ENCODE assay signal across 13 mouse cellular contexts in the genomic region with DNA sequence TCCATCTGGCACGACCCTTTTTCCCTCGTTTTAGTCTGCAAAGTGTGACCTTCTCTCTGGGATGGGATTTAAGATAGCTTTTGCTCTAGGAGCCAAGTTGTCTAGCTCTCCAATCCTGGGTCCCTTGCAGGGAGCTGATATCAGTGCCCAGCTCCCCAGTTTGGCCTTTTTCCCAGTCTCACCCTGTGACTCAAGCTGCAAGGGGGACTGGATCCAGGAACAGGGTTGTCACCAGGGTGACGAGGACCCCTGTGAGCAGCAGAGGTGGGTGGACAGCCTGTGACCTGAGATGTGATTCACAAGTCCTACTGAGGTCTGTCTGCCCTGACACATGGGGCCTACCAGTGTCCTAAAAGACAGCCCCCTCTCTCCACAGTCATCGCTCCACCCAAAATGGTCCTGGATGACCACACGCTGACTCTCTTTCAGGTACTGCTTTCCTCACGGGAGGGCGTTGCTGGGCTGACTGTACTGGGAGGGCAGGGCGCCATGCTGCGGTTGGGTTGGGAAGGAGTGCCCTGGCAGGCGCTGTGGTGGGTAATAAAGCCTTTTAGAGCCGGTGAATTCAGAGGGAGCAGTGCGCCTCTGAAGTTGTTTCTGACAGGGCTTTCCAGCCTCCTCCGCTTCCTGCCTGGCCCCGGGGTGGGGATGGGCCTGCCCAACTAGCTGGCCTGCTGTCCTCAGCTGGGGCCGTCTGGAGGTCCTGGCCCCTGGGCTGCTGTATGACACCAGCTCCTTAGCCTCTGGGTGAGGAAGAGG. TPM values are rescaled to one million over a fixed set of nuclear protein-coding genes. Genes with fewer than 3 reads are reported as not detected.
DNase-seq lines count a peak whose midpoint lies in the region; ATAC-seq and TF ChIP-seq lines count a peak whose summit lies in the region.
"Had no signal": no experiment of that assay in that cellular context is flagged by ENCODE, and none has a peak within 500 bp of the region (broad histone marks: within the 10 kb centered on the region; RNA-seq: fewer than 3 reads in every experiment).

No protein-coding gene starts in this region.

- H3K27ac ChIP-seq in heart, embryonic 11.5 days (ENCODE audit: low read depth, low read length) = peak overlapping the region; percentile 75
- peak overlapping the region; percentile 77 for H3K27ac ChIP-seq in limb, embryonic 13.5 days
- H3K27ac ChIP-seq in thymus, adult 2 months (ENCODE audit: control insufficient read depth, insufficient read depth, low read length) = no peak overlapping the region

- no peaks in the 10 kb centered on the region for H3K27me3 ChIP-seq in heart, embryonic 11.5 days (ENCODE audit: control insufficient read depth, insufficient read depth, low read length)
- no peaks in the 10 kb centered on the region for H3K27me3 ChIP-seq in limb, embryonic 13.5 days
- H3K27me3 ChIP-seq in thymus, adult 2 months (ENCODE audit: control insufficient read depth, insufficient read depth, low read length) = no peaks in the 10 kb centered on the region

- peaks cover 45% of the 10 kb centered on the region for H3K4me1 ChIP-seq in heart, embryonic 11.5 days (ENCODE audit: control insufficient read depth, insufficient read depth, low read length)
- H3K4me1 ChIP-seq in limb, embryonic 13.5 days = peaks cover 59% of the 10 kb centered on the region
- H3K4me1 ChIP-seq in thymus, adult 2 months (replicated peaks; ENCODE audit: control insufficient read depth, insufficient read depth, low read length) = no peaks in the 10 kb centered on the region

- H3K9ac ChIP-seq in heart, embryonic 11.5 days (ENCODE audit: low read depth, low read length) = peak overlapping the region; percentile 59
- peak overlapping the region; percentile 50 for H3K9ac ChIP-seq in limb, embryonic 13.5 days

- no peak for TF ChIP-seq CTCF in thymus, adult 2 months (IDR thresholded peaks at IDR 0.05; ENCODE audit: borderline replicate concordance, control insufficient read depth, extremely low read depth, insufficient read depth, low read length, poor library complexity)

- ATAC-seq in heart, embryonic 11.5 days (replicated peaks; ENCODE audit: insufficient number of reproducible peaks, low FRiP score, low TSS enrichment) = no peak
- ATAC-seq in limb, embryonic 13.5 days (ENCODE audit: low FRiP score, low read depth) = no peak
- no peak for ATAC-seq in megakaryocyte, adult 5-6 weeks (ENCODE audit: poor library complexity, severe bottlenecking)

- H3K36me3 ChIP-seq in heart, embryonic 11.5 days (ENCODE audit: control insufficient read depth, insufficient read depth, low read length) = no peaks in the 10 kb centered on the region; the same call in 1 of the 2 replicates
- H3K36me3 ChIP-seq in limb, embryonic 13.5 days = peaks cover 42% of the 10 kb centered on the region
- H3K36me3 ChIP-seq in thymus, adult 2 months (ENCODE audit: control insufficient read depth, insufficient read depth, low read length) = peaks cover 7% of the 10 kb centered on the region

- no peak for DNase-seq in heart, postnatal 36 days
- DNase-seq in 3134 (ENCODE audit: extremely low read depth, insufficient read length, low spot score) = peak; percentile 92
- peak; percentile 39 for DNase-seq in brain, adult 2 months (ENCODE audit: low read depth, low spot score)
- no peak for DNase-seq in c-Kit-positive CD71-positive TER-119-positive erythroid progenitor cells, embryonic 14.5 days (ENCODE audit: low spot score)
- no peak for DNase-seq in thymus, adult 2 months
- DNase-seq: cerebellum, adult 9-10 months; kidney, adult 9 months; thymus, postnatal 4 days had no signal

- no peak for TF ChIP-seq POLR2A in thymus, adult 2 months (IDR thresholded peaks at IDR 0.05; ENCODE audit: control insufficient read depth, extremely low read depth, insufficient read depth, low read length, poor library complexity)

- H3K4me3 ChIP-seq in heart, embryonic 11.5 days (ENCODE audit: low read depth, low read length) = no peak overlapping the region
- no peak overlapping the region for H3K4me3 ChIP-seq in limb, embryonic 13.5 days
- H3K4me3 ChIP-seq in thymus, adult 2 months (ENCODE audit: control insufficient read depth, insufficient read depth, low read length) = no peak overlapping the region
- H3K4me3 ChIP-seq: myocyte had no signal

- intact Hi-C loops in heart, postnatal 36 days (cut with DNase I) = no loop called here

- 41% methylated on average over 15 of the region's 15 CpGs for whole genome bisulfite sequencing in heart, embryonic 11.5 days (ENCODE audit: insufficient replicate concordance)
- WGBS in limb, embryonic 13.5 days = 19% methylated on average over 15 of the region's 15 CpGs
- WGBS in thymus, adult 2 months = 94% methylated on average over 15 of the region's 15 CpGs

- H3K9me3 ChIP-seq in heart, embryonic 11.5 days (replicated peaks; ENCODE audit: control insufficient read depth, low read length) = no peaks in the 10 kb centered on the region
- H3K9me3 ChIP-seq in limb, embryonic 13.5 days = no peaks in the 10 kb centered on the region

- peak overlapping the region; percentile 49; the same call in 1 of the 2 replicates for H3K4me2 ChIP-seq in heart, embryonic 11.5 days
- no peak overlapping the region; the same call in 1 of the 2 replicates for H3K4me2 ChIP-seq in limb, embryonic 13.5 days (replicated peaks)

RNA-seq across cellular contexts. Expression of gene Cenpx, which starts 9.7 kb away (rescaled TPM):
- polyA plus RNA-seq in heart, embryonic 11.5 days (2014; fragmentation: Nextera tagmentation; extraction: Ambion mirVana) = 114 and 129 TPM in 2 replicates
- 10 to 100 TPM; 33.1 to 38.3 TPM for total RNA-seq in heart, postnatal 36 days (2021)
- polyA plus RNA-seq in limb, embryonic 13.5 days (2015; fragmentation: Nextera tagmentation; extraction: Ambion mirVana) = 139 and 145 TPM in 2 replicates
- total RNA-seq in megakaryocyte, adult 5-6 weeks (2015) = 84.6 and 95.8 TPM in 2 replicates
- total RNA-seq in megakaryocyte, adult 5-6 weeks (2017) = 67.0 and 71.5 TPM in 2 replicates
- polyA plus RNA-seq in thymus, adult 2 months (2012; rRNA removed) = 103 and 112 TPM in 2 replicates

RNA-seq across cellular contexts. Expression of gene Lrrc45, which starts 9.8 kb away (rescaled TPM):
- polyA plus RNA-seq in heart, embryonic 11.5 days (2014; fragmentation: Nextera tagmentation; extraction: Ambion mirVana) = 21.8 and 23.2 TPM in 2 replicates
- total RNA-seq in heart, postnatal 36 days (2021) = 1 to 10 TPM; 5.3 to 7.0 TPM
- polyA plus RNA-seq in limb, embryonic 13.5 days (2015; fragmentation: Nextera tagmentation; extraction: Ambion mirVana) = 66.2 and 75.4 TPM in 2 replicates
- 6.3 and 7.2 TPM in 2 replicates for total RNA-seq in megakaryocyte, adult 5-6 weeks (2015)
- total RNA-seq in megakaryocyte, adult 5-6 weeks (2017) = 21.0 and 21.6 TPM in 2 replicates
- 69.2 and 77.3 TPM in 2 replicates for polyA plus RNA-seq in thymus, adult 2 months (2012; rRNA removed)

RNA-seq across cellular contexts. Expression of gene Rac3, which starts 17.4 kb away (rescaled TPM):
- polyA plus RNA-seq in heart, embryonic 11.5 days (2014; fragmentation: Nextera tagmentation; extraction: Ambion mirVana) = 1.7 and 3.0 TPM in 2 replicates
- total RNA-seq in heart, postnatal 36 days (2021) = 1 to 10 TPM in 1 of 2 experiments, under 1 TPM in 1; 0.36 to 1.6 TPM
- 66.2 and 70.5 TPM in 2 replicates for polyA plus RNA-seq in limb, embryonic 13.5 days (2015; fragmentation: Nextera tagmentation; extraction: Ambion mirVana)
- 0.25 and 0.83 TPM in 2 replicates for total RNA-seq in megakaryocyte, adult 5-6 weeks (2015)
- 1.4 TPM in 1 of 2 replicates, not detected in the other for total RNA-seq in megakaryocyte, adult 5-6 weeks (2017)
- 22.8 and 26.3 TPM in 2 replicates for polyA plus RNA-seq in thymus, adult 2 months (2012; rRNA removed)

RNA-seq across cellular contexts. Expression of gene Dcxr, which starts 23.2 kb away (rescaled TPM):
- polyA plus RNA-seq in heart, embryonic 11.5 days (2014; fragmentation: Nextera tagmentation; extraction: Ambion mirVana) = 5.1 and 6.6 TPM in 2 replicates
- 10 to 100 TPM in 1 of 2 experiments, 1 to 10 TPM in 1; 9.2 to 12.0 TPM for total RNA-seq in heart, postnatal 36 days (2021)
- polyA plus RNA-seq in limb, embryonic 13.5 days (2015; fragmentation: Nextera tagmentation; extraction: Ambion mirVana) = 15.6 and 16.2 TPM in 2 replicates
- 24.9 and 30.0 TPM in 2 replicates for total RNA-seq in megakaryocyte, adult 5-6 weeks (2015)
- total RNA-seq in megakaryocyte, adult 5-6 weeks (2017) = 20.0 and 25.0 TPM in 2 replicates
- 78.4 and 126 TPM in 2 replicates for polyA plus RNA-seq in thymus, adult 2 months (2012; rRNA removed)

RNA-seq across cellular contexts. Expression of gene Cbr2, which starts 28.0 kb away (rescaled TPM):
- 0.36 and 1.0 TPM in 2 replicates for polyA plus RNA-seq in heart, embryonic 11.5 days (2014; fragmentation: Nextera tagmentation; extraction: Ambion mirVana)
- total RNA-seq in heart, postnatal 36 days (2021) = 10 to 100 TPM; 14.4 to 19.7 TPM
- polyA plus RNA-seq in limb, embryonic 13.5 days (2015; fragmentation: Nextera tagmentation; extraction: Ambion mirVana) = 7.7 and 10.1 TPM in 2 replicates
- 7.6 and 8.5 TPM in 2 replicates for total RNA-seq in megakaryocyte, adult 5-6 weeks (2015)
- total RNA-seq in megakaryocyte, adult 5-6 weeks (2017) = 1.7 and 8.9 TPM in 2 replicates
- polyA plus RNA-seq in thymus, adult 2 months (2012; rRNA removed) = 426 and 617 TPM in 2 replicates
- total RNA-seq: MEL had no signal

Comparison
In these comparisons a context has a peak if more than half of its experiments do, and no peak if none do; other contexts are left out.
1. DNase-seq: peak in 3134 (single experiment) and brain, adult 2 months (single experiment); none in heart, postnatal 36 days (0 of 2), c-Kit-positive CD71-positive TER-119-positive erythroid progenitor cells, embryonic 14.5 days (single experiment) and thymus, adult 2 months (single experiment).